Mouse (Mus musculus) gastrocnemius, postnatal 10 days (tissue): ENCODE measurements around the gene Igf2r. TPM values are rescaled to one million over a fixed set of nuclear protein-coding genes. Genes with fewer than 3 reads are reported as not detected.

Source experiments
- DNase-seq: peaks from one replicate; pipeline ENCODE4 v3.0.0; 2021; ENCODE audit warnings: mixed read lengths
- total RNA-seq, 2 experiments: library from RNA; stranded (reverse); gene quantifications; 2 replicates each; pipeline ENCODE4 v1.2.3; 2021

Igf2r gene
- total RNA-seq, 2 experiments from 2014 or later = 92.0 to 114 TPM

GRCm38 (mm10) chr17:12750591-12751170 lies 18.8 kb downstream of the Igf2r start:
- no peak for DNase-seq

GRCm38 (mm10) chr17:12749421-12750367 lies 19.8 kb downstream of the Igf2r start:
- DNase-seq = no peak

GRCm38 (mm10) chr17:12745761-12746160 lies 23.7 kb downstream of the Igf2r start:
- DNase-seq = no peak

GRCm38 (mm10) chr17:12744071-12744470 lies 25.4 kb downstream of the Igf2r start:
- no peak for DNase-seq

GRCm38 (mm10) chr17:12742151-12742908 lies 27.1 kb downstream of the Igf2r start:
- DNase-seq = no peak

- peak; percentile 58 for DNase-seq
Observed at GRCm38 (mm10) chr17:12741218-12741968, 28.1 kb downstream of the Igf2r start.

- DNase-seq = no peak
Observed at GRCm38 (mm10) chr17:12740317-12740716, 29.1 kb downstream of the Igf2r start.

GRCm38 (mm10) chr17:12739516-12739915 lies 29.9 kb downstream of the Igf2r start:
- no peak for DNase-seq

- no peak for DNase-seq
Observed at GRCm38 (mm10) chr17:12737934-12738333, 31.5 kb downstream of the Igf2r start.

GRCm38 (mm10) chr17:12734205-12734857 lies 35.1 kb downstream of the Igf2r start:
- DNase-seq = no peak

- no peak for DNase-seq
Observed at GRCm38 (mm10) chr17:12733128-12733527, 36.3 kb downstream of the Igf2r start.

- no peak for DNase-seq
Observed at GRCm38 (mm10) chr17:12728536-12728935, 40.9 kb downstream of the Igf2r start.

GRCm38 (mm10) chr17:12727748-12728147 lies 41.7 kb downstream of the Igf2r start:
- no peak for DNase-seq

GRCm38 (mm10) chr17:12725871-12726270 lies 43.6 kb downstream of the Igf2r start:
- DNase-seq = no peak

GRCm38 (mm10) chr17:12724767-12725744 lies 44.4 kb downstream of the Igf2r start:
- peak; percentile 39 for DNase-seq

GRCm38 (mm10) chr17:12723986-12724766 lies 45.3 kb downstream of the Igf2r start:
- DNase-seq = no peak

- DNase-seq = peak; percentile 56
Observed at GRCm38 (mm10) chr17:12722622-12723021, 46.8 kb downstream of the Igf2r start.

GRCm38 (mm10) chr17:12721118-12721886 lies 48.2 kb downstream of the Igf2r start:
- no peak for DNase-seq

- DNase-seq = no peak
Observed at GRCm38 (mm10) chr17:12718251-12718650, 51.2 kb downstream of the Igf2r start.
